Mouse (Mus musculus): Measurements from ENCODE around the gene Tnfrsf18. TPM values are rescaled to one million over a fixed set of nuclear protein-coding genes. Genes with fewer than 3 reads are reported as not detected.

Gene Tnfrsf18
- 2.9 TPM in 1 of 2 replicates, not detected in the other for polyA plus RNA-seq (2012; ENCODE audit: insufficient read depth, low replicate concordance)

GRCm38 (mm10) chr4:156026013-156026412 is at the start of gene Tnfrsf18:
Tnfrsf18 (plus strand) TSS chr4:156026164.
- Histone ChIP-seq H3K36me3 (replicated peaks; ENCODE audit: low read length) (peaks cover 91% of the 10 kb centered on the region), H3K9me3 (no peaks in the 10 kb centered on the region), H3K27me3 (replicated peaks) (no peaks in the 10 kb centered on the region), H3K4me1 (peaks cover 69% of the 10 kb centered on the region), H3K4me3 (replicated peaks) (peak within 1 kb of the TSS; percentile 57)
- no peak for TF ChIP-seq FLI1 (IDR thresholded peaks at IDR 0.05; ENCODE audit: low read length)
- TF ChIP-seq GATA1 (IDR thresholded peaks at IDR 0.05; ENCODE audit: borderline replicate concordance, low read length): no peak

GRCm38 (mm10) chr4:155981436-155982082 is 44.4 kb upstream of the Tnfrsf18 start:
- TF ChIP-seq GATA1 (IDR thresholded peaks at IDR 0.05; ENCODE audit: borderline replicate concordance, low read length) (no peak), FLI1 (IDR thresholded peaks at IDR 0.05; ENCODE audit: low read length) (no peak)
- Histone ChIP-seq H3K27me3 (replicated peaks) (peaks cover 11% of the 10 kb centered on the region), H3K36me3 (replicated peaks; ENCODE audit: low read length) (no peaks in the 10 kb centered on the region), H3K9me3 (no peaks in the 10 kb centered on the region), H3K4me3 (replicated peaks) (no peak overlapping the region), H3K4me1 (no peaks in the 10 kb centered on the region)

- Histone ChIP-seq H3K4me1 (peaks cover 3% of the 10 kb centered on the region; the same call in 1 of the 2 replicates), H3K9me3 (no peaks in the 10 kb centered on the region), H3K4me3 (replicated peaks) (no peak overlapping the region), H3K36me3 (replicated peaks; ENCODE audit: low read length) (no peaks in the 10 kb centered on the region), H3K27me3 (replicated peaks) (peaks cover 11% of the 10 kb centered on the region)
- TF ChIP-seq FLI1 (IDR thresholded peaks at IDR 0.05; ENCODE audit: low read length) (no peak), GATA1 (IDR thresholded peaks at IDR 0.05; ENCODE audit: borderline replicate concordance, low read length) (no peak)
These were observed 42.2 kb upstream of the Tnfrsf18 start for GRCm38 (mm10) chr4:155983788-155984187.

GRCm38 (mm10) chr4:155991211-155991907 is 34.6 kb upstream of the Tnfrsf18 start:
- TF ChIP-seq GATA1 (IDR thresholded peaks at IDR 0.05; ENCODE audit: borderline replicate concordance, low read length) (no peak), FLI1 (IDR thresholded peaks at IDR 0.05; ENCODE audit: low read length) (no peak)
- Histone ChIP-seq H3K27me3 (replicated peaks) (no peaks in the 10 kb centered on the region), H3K4me3 (replicated peaks) (peak overlapping the region; percentile 99), H3K9me3 (no peaks in the 10 kb centered on the region), H3K36me3 (replicated peaks; ENCODE audit: low read length) (peaks cover 20% of the 10 kb centered on the region), H3K4me1 (peaks cover 46% of the 10 kb centered on the region)

- no peaks in the 10 kb centered on the region for H3K27me3 ChIP-seq (replicated peaks)
- peaks cover 25% of the 10 kb centered on the region for H3K36me3 ChIP-seq (replicated peaks; ENCODE audit: low read length)
- TF ChIP-seq GATA1 (IDR thresholded peaks at IDR 0.05; ENCODE audit: borderline replicate concordance, low read length): no peak
- no peak for TF ChIP-seq FLI1 (IDR thresholded peaks at IDR 0.05; ENCODE audit: low read length)
- H3K4me3 ChIP-seq (replicated peaks): peak overlapping the region; percentile 99
- peaks cover 51% of the 10 kb centered on the region for H3K4me1 ChIP-seq
- no peaks in the 10 kb centered on the region for H3K9me3 ChIP-seq
These were observed 34.1 kb upstream of the Tnfrsf18 start for GRCm38 (mm10) chr4:155991908-155992230.

- H3K4me1 ChIP-seq: peaks cover 55% of the 10 kb centered on the region
- no peaks in the 10 kb centered on the region for H3K27me3 ChIP-seq (replicated peaks)
- H3K4me3 ChIP-seq (replicated peaks): peak within 1 kb of the TSS; percentile 99
- TF ChIP-seq FLI1 (IDR thresholded peaks at IDR 0.05; ENCODE audit: low read length): no peak
- no peak for TF ChIP-seq GATA1 (IDR thresholded peaks at IDR 0.05; ENCODE audit: borderline replicate concordance, low read length)
- peaks cover 30% of the 10 kb centered on the region for H3K36me3 ChIP-seq (replicated peaks; ENCODE audit: low read length)
- no peaks in the 10 kb centered on the region for H3K9me3 ChIP-seq
These were observed 33.6 kb upstream of the Tnfrsf18 start, which contains the start of the genes B3galt6 and Sdf4 for GRCm38 (mm10) chr4:155992241-155992905. B3galt6 (minus strand) TSS chr4:155992649. Sdf4 (plus strand) TSS chr4:155992872.

- H3K4me1 ChIP-seq: peaks cover 60% of the 10 kb centered on the region
- TF ChIP-seq GATA1 (IDR thresholded peaks at IDR 0.05; ENCODE audit: borderline replicate concordance, low read length) (no peak), FLI1 (IDR thresholded peaks at IDR 0.05; ENCODE audit: low read length) (no peak)
These were observed 32.9 kb upstream of the Tnfrsf18 start for GRCm38 (mm10) chr4:155992906-155993547.

GRCm38 (mm10) chr4:155993606-155994005 is 32.4 kb upstream of the Tnfrsf18 start:
- H3K4me3 ChIP-seq (replicated peaks): peak overlapping the region; percentile 97
- TF ChIP-seq FLI1 (IDR thresholded peaks at IDR 0.05; ENCODE audit: low read length) (no peak), GATA1 (IDR thresholded peaks at IDR 0.05; ENCODE audit: borderline replicate concordance, low read length) (no peak)
- no peaks in the 10 kb centered on the region for H3K9me3 ChIP-seq
- peaks cover 57% of the 10 kb centered on the region for H3K4me1 ChIP-seq
- H3K27me3 ChIP-seq (replicated peaks): no peaks in the 10 kb centered on the region
- H3K36me3 ChIP-seq (replicated peaks; ENCODE audit: low read length): peaks cover 42% of the 10 kb centered on the region

More at GRCm38 (mm10) chr4:155992906-155993547, 32.9 kb upstream of the Tnfrsf18 start:
- H3K27me3 ChIP-seq (replicated peaks): no peaks in the 10 kb centered on the region
- H3K36me3 ChIP-seq (replicated peaks; ENCODE audit: low read length): peaks cover 37% of the 10 kb centered on the region
- H3K9me3 ChIP-seq: no peaks in the 10 kb centered on the region
- peak overlapping the region; percentile 97 for H3K4me3 ChIP-seq (replicated peaks)

- Histone ChIP-seq H3K36me3 (replicated peaks; ENCODE audit: low read length) (peaks cover 92% of the 10 kb centered on the region), H3K9me3 (no peaks in the 10 kb centered on the region), H3K27me3 (replicated peaks) (no peaks in the 10 kb centered on the region)
These were observed 21.9 kb upstream of the Tnfrsf18 start for GRCm38 (mm10) chr4:156004109-156004508.

More at GRCm38 (mm10) chr4:156004109-156004508, 21.9 kb upstream of the Tnfrsf18 start:
- no peak for TF ChIP-seq GATA1 (IDR thresholded peaks at IDR 0.05; ENCODE audit: borderline replicate concordance, low read length)
- TF ChIP-seq FLI1 (IDR thresholded peaks at IDR 0.05; ENCODE audit: low read length): no peak
- no peak overlapping the region for H3K4me3 ChIP-seq (replicated peaks)
- H3K4me1 ChIP-seq: 0 out of 2 replicates have a peak, but pooled peaks cover 3% of the 10 kb centered on the region

All from megakaryocyte, embryonic 14.5 days (primary cell).